Mouse (Mus musculus) cerebellum, adult 11-12 months (tissue): ENCODE data around the gene Clip1.

Experiments used
- DNase-seq: peaks from one replicate; pipeline ENCODE4 v3.0.0; 2022

Gene Clip1

GRCm38 (mm10) chr5:123670800-123671472 lies 13.5 kb downstream of the Clip1 start:
- DNase-seq: no peak

GRCm38 (mm10) chr5:123669991-123670799 lies 14.2 kb downstream of the Clip1 start:
- no peak for DNase-seq

- no peak for DNase-seq
Measured at GRCm38 (mm10) chr5:123667915-123668314, 16.5 kb downstream of the Clip1 start.

- DNase-seq: no peak
Measured at GRCm38 (mm10) chr5:123665956-123666355, 18.5 kb downstream of the Clip1 start.

- DNase-seq: no peak
Measured at GRCm38 (mm10) chr5:123664329-123664728, 20.1 kb downstream of the Clip1 start.

- no peak for DNase-seq
Measured at GRCm38 (mm10) chr5:123662059-123662458, 22.4 kb downstream of the Clip1 start.

GRCm38 (mm10) chr5:123661602-123662001 lies 22.8 kb downstream of the Clip1 start:
- DNase-seq: no peak

GRCm38 (mm10) chr5:123657651-123658050 lies 26.8 kb downstream of the Clip1 start:
- DNase-seq: no peak

- DNase-seq: no peak
Measured at GRCm38 (mm10) chr5:123654937-123655336, 29.5 kb downstream of the Clip1 start.

GRCm38 (mm10) chr5:123653287-123653801 lies 31.1 kb downstream of the Clip1 start:
- DNase-seq: no peak

- DNase-seq: no peak
Measured at GRCm38 (mm10) chr5:123650825-123651224, 33.6 kb downstream of the Clip1 start.

GRCm38 (mm10) chr5:123642401-123642800 lies 42.0 kb downstream of the Clip1 start:
- DNase-seq: no peak

- no peak for DNase-seq
Measured at GRCm38 (mm10) chr5:123641259-123641900, 43.0 kb downstream of the Clip1 start.

- DNase-seq: no peak
Measured at GRCm38 (mm10) chr5:123640181-123640580, 44.2 kb downstream of the Clip1 start.

GRCm38 (mm10) chr5:123631210-123631609 lies 53.2 kb downstream of the Clip1 start:
- no peak for DNase-seq

GRCm38 (mm10) chr5:123626631-123627030 lies 57.8 kb downstream of the Clip1 start:
- DNase-seq: peak; percentile 58

- peak; percentile 33 for DNase-seq
Measured at GRCm38 (mm10) chr5:123622421-123622820, 62.0 kb downstream of the Clip1 start.

GRCm38 (mm10) chr5:123618558-123618957 lies 65.9 kb downstream of the Clip1 start:
- no peak for DNase-seq

GRCm38 (mm10) chr5:123614246-123614645 lies 70.2 kb downstream of the Clip1 start:
- no peak for DNase-seq

GRCm38 (mm10) chr5:123609843-123610242 lies 74.6 kb downstream of the Clip1 start:
- DNase-seq: peak; percentile 63

- DNase-seq: no peak
Measured at GRCm38 (mm10) chr5:123609416-123609815, 75.0 kb downstream of the Clip1 start.

- peak; percentile 25 for DNase-seq
Measured at GRCm38 (mm10) chr5:123607211-123607669, 77.2 kb downstream of the Clip1 start.

GRCm38 (mm10) chr5:123603496-123603895 lies 80.9 kb downstream of the Clip1 start:
- DNase-seq: no peak
